Mouse (Mus musculus): ENCODE data around the gene Eif2a.

The Eif2a gene

GRCm38 (mm10) chr3:58593623-58594022 lies 68.0 kb downstream of the Eif2a start:
- in situ Hi-C loops (cut with MboI) = no loop called here

Data from mature B cell (primary cell).